Mouse (Mus musculus) 3134 (cell line): ENCODE results near the gene Celf2.

ENCODE experiments used
- DNase-seq: peaks from one replicate; pipeline ENCODE4 v3.0.0-alpha.2; 2011; ENCODE audit warnings: low spot score; ENCODE audit not compliant: insufficient read length; ENCODE audit errors: extremely low read depth

Gene Celf2

GRCm38 (mm10) chr2:7222886-7223285 is 286.5 kb downstream of the Celf2 start:
- no peak for DNase-seq

GRCm38 (mm10) chr2:7221856-7222255 is 287.5 kb downstream of the Celf2 start:
- no peak for DNase-seq

GRCm38 (mm10) chr2:7218101-7218500 is 291.3 kb downstream of the Celf2 start:
- peak; percentile 38 for DNase-seq

- no peak for DNase-seq
Observed at GRCm38 (mm10) chr2:7207691-7208504, 301.5 kb downstream of the Celf2 start.

- DNase-seq: no peak
Observed at GRCm38 (mm10) chr2:7193413-7193812, 315.9 kb downstream of the Celf2 start.

- no peak for DNase-seq
Observed at GRCm38 (mm10) chr2:7179186-7179585, 330.2 kb downstream of the Celf2 start.

GRCm38 (mm10) chr2:7173271-7174064 is 335.9 kb downstream of the Celf2 start:
- no peak for DNase-seq

- no peak for DNase-seq
Observed at GRCm38 (mm10) chr2:7171087-7171696, 338.2 kb downstream of the Celf2 start.

GRCm38 (mm10) chr2:7165786-7166185 is 343.6 kb downstream of the Celf2 start:
- no peak for DNase-seq

GRCm38 (mm10) chr2:7160108-7160507 is 349.3 kb downstream of the Celf2 start:
- DNase-seq: no peak

- DNase-seq: no peak
Observed at GRCm38 (mm10) chr2:7147303-7147702, 362.1 kb downstream of the Celf2 start.

GRCm38 (mm10) chr2:7145541-7146043 is 363.8 kb downstream of the Celf2 start:
- no peak for DNase-seq

- no peak for DNase-seq
Observed at GRCm38 (mm10) chr2:7144871-7145270, 364.5 kb downstream of the Celf2 start.

- no peak for DNase-seq
Observed at GRCm38 (mm10) chr2:7123366-7123765, 386.0 kb downstream of the Celf2 start.

- peak; percentile 58 for DNase-seq
Observed at GRCm38 (mm10) chr2:7115801-7116200, 393.6 kb downstream of the Celf2 start.

GRCm38 (mm10) chr2:7115161-7115560 is 394.2 kb downstream of the Celf2 start:
- peak; percentile 48 for DNase-seq

- no peak for DNase-seq
Observed at GRCm38 (mm10) chr2:7113738-7114137, 395.6 kb downstream of the Celf2 start.

- DNase-seq: no peak
Observed at GRCm38 (mm10) chr2:7112156-7112813, 397.1 kb downstream of the Celf2 start.

- no peak for DNase-seq
Observed at GRCm38 (mm10) chr2:7093414-7093813, 415.9 kb downstream of the Celf2 start.

- no peak for DNase-seq
Observed at GRCm38 (mm10) chr2:7092641-7093040, 416.7 kb downstream of the Celf2 start.

- peak; percentile 63 for DNase-seq
Observed at GRCm38 (mm10) chr2:7090496-7090895, 418.9 kb downstream of the Celf2 start.
